Mouse (Mus musculus): ENCODE measurements around the gene Tbc1d13.

GRCm38 (mm10) chr2:30106364-30106763 lies 27.2 kb upstream of the Tbc1d13 start:
- TF ChIP-seq GABPA (IDR thresholded peaks at IDR 0.05; ENCODE audit: insufficient replicate concordance, low read depth, low read length) (no peak), EP300 (IDR thresholded peaks at IDR 0.05; ENCODE audit: low read length) (no peak), ZNF384 (IDR thresholded peaks at IDR 0.05; ENCODE audit: low read depth, low read length) (no peak), CTCF (conservative IDR thresholded peaks at IDR 0.05 in 1 of 2, IDR thresholded peaks at IDR 0.05 in 1 of 2; ENCODE audit: low read depth in 2 of 2, low read length in 2 of 2) (peak; percentile 68 to 93; a peak in 3 of 4 replicates), JUN (IDR thresholded peaks at IDR 0.05; ENCODE audit: insufficient read depth, low read depth, low read length) (no peak), NELFE (IDR thresholded peaks at IDR 0.05; ENCODE audit: low read depth, low read length) (peak; percentile 30; the same call in 1 of the 2 replicates), POLR2A (IDR thresholded peaks at IDR 0.05; ENCODE audit: low read depth, low read length) (no peak)
